Mouse (Mus musculus) lung, embryonic 14.5 days (tissue): Measurements from ENCODE around the gene Suz12. TPM values are rescaled to one million over a fixed set of nuclear protein-coding genes. Genes with fewer than 3 reads are reported as not detected.
"Not testable (repeated sequence)": the region's sequence is repeated elsewhere in the genome, so short reads cannot be mapped to it uniquely, and the experiment has no call there.

Experiments
- ATAC-seq: fragments of 200-750 bp; cut with Nextera tagmentation; 2 replicates; pipeline ENCODE4 v1.8.0; 2017; ENCODE audit warnings: mild to moderate bottlenecking, moderate TSS enrichment, moderate library complexity; ENCODE audit not compliant: insufficient read depth
- DNase-seq: peaks from one replicate; pipeline ENCODE4 v3.0.0-alpha.2; 2015
- H3K27ac ChIP-seq: fragments of 300-500 bp; sonication (generic); 2 replicates; pipeline ENCODE4 v1.5.1; 2014; ENCODE audit warnings: low read depth, mild to moderate bottlenecking, moderate library complexity
- H3K27me3 ChIP-seq: fragments of 300-500 bp; sonication (generic); 2 replicates; pipeline ENCODE4 v1.6.1; 2014; ENCODE audit warnings: low read length, control low read depth; ENCODE audit not compliant: insufficient read depth
- H3K36me3 ChIP-seq: fragments of 300-500 bp; sonication (generic); 2 replicates; pipeline ENCODE4 v1.6.1; 2014; ENCODE audit warnings: control low read depth; ENCODE audit not compliant: insufficient read depth
- H3K4me1 ChIP-seq: fragments of 300-500 bp; sonication (generic); 2 replicates; pipeline ENCODE4 v1.6.1; 2014; ENCODE audit warnings: antibody characterized with exemption, control low read depth; ENCODE audit not compliant: insufficient read depth
- H3K4me2 ChIP-seq: fragments of 300-500 bp; sonication (generic); 2 replicates; pipeline ENCODE4 v1.6.1; 2014; ENCODE audit warnings: mild to moderate bottlenecking
- H3K4me3 ChIP-seq: fragments of 300-500 bp; sonication (generic); 2 replicates; pipeline ENCODE4 v1.5.1; 2014; ENCODE audit warnings: low read depth, low read length
- H3K9ac ChIP-seq: fragments of 300-500 bp; sonication (generic); 2 replicates; pipeline ENCODE4 v1.6.1; 2014
- H3K9me3 ChIP-seq: fragments of 300-500 bp; sonication (generic); 2 replicates; pipeline ENCODE4 v1.6.1; 2016; ENCODE audit warnings: low read depth, low read length, control low read depth
- CTCF ChIP-seq: IDR thresholded peaks from 2 replicates; pipeline ENCODE4 v1.5.1; 2016; ENCODE audit warnings: antibody characterized with exemption, low read depth
- WGBS: fragments of 180-500 bp; shearing (Covaris S2); extraction: QIAGEN DNeasy Blood & Tissue Kit; methylation state at CpG from one replicate; pipeline ENCODE4 v1.1.7; 2014; 5-methylcytosine and 5-hydroxymethylcytosine counted together
- polyA plus RNA-seq: library from polyadenylated mRNA; unstranded; fragments of >200 nt; fragmentation: Nextera tagmentation; extraction: Ambion mirVana; gene quantifications from 2 replicates; pipeline ENCODE4 v1.2.1, GENCODE M21; 2014

Suz12 gene
- polyA plus RNA-seq, 1 experiment from 2014 or later, result 29.5 TPM

DNA sequence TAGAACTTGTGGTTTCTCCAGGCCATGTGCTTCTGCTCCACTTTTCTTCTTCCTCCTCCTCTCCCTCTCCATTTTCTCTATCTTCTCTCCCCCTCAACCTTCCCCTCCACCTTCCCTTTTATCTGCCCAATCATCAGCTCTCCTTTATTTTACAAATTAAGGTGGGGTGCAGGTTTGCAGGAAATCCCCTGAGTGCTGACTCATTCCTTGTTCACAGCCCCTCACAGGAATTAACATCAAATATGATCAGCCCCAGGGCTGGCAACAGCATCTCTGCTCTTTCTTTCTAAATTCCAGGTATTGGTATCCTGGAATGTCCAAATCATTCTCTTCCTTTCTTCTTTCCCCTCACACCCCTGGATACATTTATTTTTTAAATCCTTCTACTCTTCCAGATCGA is 16.7 kb upstream of the Suz12 start:
- ATAC-seq (no peak), DNase-seq (no peak)
- 90% methylated on average over 1 of the region's 1 CpGs for WGBS
- H3K4me3 ChIP-seq, result no peak overlapping the region
- peaks cover 3% of the 10 kb centered on the region for H3K4me1 ChIP-seq
- no peak overlapping the region for H3K9ac ChIP-seq
- no peaks in the 10 kb centered on the region for H3K36me3 ChIP-seq
- H3K27ac ChIP-seq, result no peak overlapping the region
- H3K27me3 ChIP-seq, result peaks cover 28% of the 10 kb centered on the region
- no peak overlapping the region for H3K4me2 ChIP-seq
- no peak for TF ChIP-seq CTCF
- no peaks in the 10 kb centered on the region for H3K9me3 ChIP-seq

DNA sequence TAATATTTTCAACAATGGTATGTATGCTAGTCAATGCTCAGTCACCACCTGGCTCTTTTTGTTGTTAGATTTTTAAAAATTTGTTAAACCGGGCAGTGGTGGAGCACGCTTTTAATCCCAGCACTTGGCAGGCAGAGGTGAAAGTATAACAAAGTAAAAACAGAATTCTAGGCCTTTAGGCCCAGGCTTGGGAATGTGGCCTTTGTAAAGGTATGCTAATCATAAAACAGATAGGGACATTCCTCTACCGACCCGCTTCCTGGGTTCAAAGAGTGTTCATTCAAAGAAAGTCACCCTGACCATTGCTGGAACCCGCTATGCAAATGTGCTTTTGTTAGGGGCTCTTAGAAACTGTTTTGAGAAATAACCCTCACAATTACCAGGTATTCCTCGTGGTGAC is 16.3 kb upstream of the Suz12 start:
- not testable (repeated sequence) for H3K4me2 ChIP-seq, DNase-seq, H3K9ac ChIP-seq, ATAC-seq, H3K36me3 ChIP-seq, H3K9me3 ChIP-seq, H3K4me1 ChIP-seq, H3K27ac ChIP-seq, H3K4me3 ChIP-seq
- WGBS, result 81% methylated on average over 6 of the region's 6 CpGs
- peaks cover 28% of the 10 kb centered on the region for H3K27me3 ChIP-seq

- not testable (repeated sequence) for H3K9me3 ChIP-seq, H3K9ac ChIP-seq, H3K4me3 ChIP-seq, ATAC-seq, H3K27ac ChIP-seq, H3K36me3 ChIP-seq, H3K4me1 ChIP-seq, DNase-seq, H3K4me2 ChIP-seq
- WGBS, result 94% methylated on average over 14 of the region's 14 CpGs
- H3K27me3 ChIP-seq, result peaks cover 28% of the 10 kb centered on the region
Observed at GRCm38 (mm10) chr11:79977061-79977460, 15.8 kb upstream of the Suz12 start.

- H3K9ac ChIP-seq, H3K4me1 ChIP-seq, H3K4me2 ChIP-seq, DNase-seq, H3K4me3 ChIP-seq, H3K9me3 ChIP-seq, H3K36me3 ChIP-seq, H3K27ac ChIP-seq, ATAC-seq: not testable (repeated sequence)
- WGBS, result 82% methylated on average over 4 of the region's 4 CpGs
- peaks cover 28% of the 10 kb centered on the region for H3K27me3 ChIP-seq
Observed at GRCm38 (mm10) chr11:79977747-79978146, 15.2 kb upstream of the Suz12 start.

GRCm38 (mm10) chr11:79986886-79987285 is 6.0 kb upstream of the Suz12 start:
- no peaks in the 10 kb centered on the region for H3K9me3 ChIP-seq
- DNase-seq, result no peak
- no peaks in the 10 kb centered on the region for H3K27me3 ChIP-seq
- no peak overlapping the region for H3K9ac ChIP-seq
- H3K36me3 ChIP-seq, result no peaks in the 10 kb centered on the region
- TF ChIP-seq CTCF, result no peak
- no peak overlapping the region for H3K4me2 ChIP-seq
- ATAC-seq, result no peak
- no peaks in the 10 kb centered on the region for H3K4me1 ChIP-seq
- 51% methylated on average over 4 of the region's 4 CpGs for WGBS
- H3K4me3 ChIP-seq, result no peak overlapping the region
- H3K27ac ChIP-seq, result no peak overlapping the region

DNA sequence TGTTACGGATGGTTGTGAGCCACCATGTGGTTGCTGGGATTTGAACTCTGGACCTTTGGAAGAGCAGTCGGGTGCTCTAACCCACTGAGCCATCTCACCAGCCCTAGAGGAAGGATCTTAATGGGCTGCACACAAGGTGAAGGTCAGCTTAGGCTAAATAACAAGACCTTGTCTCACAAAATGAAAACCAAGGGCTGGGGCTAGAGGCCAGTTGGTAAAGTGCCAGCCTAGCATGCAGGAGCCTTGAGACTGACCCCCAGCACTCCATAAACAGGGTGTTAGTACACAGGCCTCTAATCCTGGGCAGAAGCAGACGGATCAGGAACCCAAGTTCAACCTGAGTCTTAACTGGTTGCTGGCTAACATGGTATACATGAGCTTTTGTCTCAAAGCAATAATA is 5.0 kb upstream of the Suz12 start:
- ATAC-seq (no peak), DNase-seq (no peak)
- no peaks in the 10 kb centered on the region for H3K4me1 ChIP-seq
- no peaks in the 10 kb centered on the region for H3K9me3 ChIP-seq
- H3K9ac ChIP-seq, result no peak overlapping the region
- no peak overlapping the region for H3K4me3 ChIP-seq
- no peak overlapping the region for H3K27ac ChIP-seq
- no peak overlapping the region for H3K4me2 ChIP-seq
- no peaks in the 10 kb centered on the region for H3K36me3 ChIP-seq
- 73% methylated on average over 3 of the region's 3 CpGs for WGBS
- no peak for TF ChIP-seq CTCF
- no peaks in the 10 kb centered on the region for H3K27me3 ChIP-seq

DNA sequence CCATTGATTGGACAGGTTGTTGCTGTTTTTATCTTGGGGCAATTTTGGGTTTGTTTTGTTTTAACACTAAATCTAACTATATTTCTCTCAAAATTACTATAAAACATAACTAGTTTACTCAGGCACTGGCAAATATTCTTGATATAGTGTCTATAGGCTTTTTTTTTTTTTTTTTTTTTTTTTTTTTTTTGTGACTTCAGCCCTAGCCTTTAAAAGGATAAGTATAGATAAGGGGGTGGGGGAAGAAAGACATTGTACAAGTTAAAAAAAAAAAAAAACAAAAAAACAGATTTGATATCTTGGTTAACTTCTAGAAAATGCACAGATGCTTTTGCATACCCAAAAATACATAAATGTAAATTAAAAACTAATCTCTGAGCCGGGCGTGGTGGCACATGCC is 2.8 kb upstream of the Suz12 start:
- TF ChIP-seq CTCF, result no peak
- DNase-seq (no peak), ATAC-seq (no peak)
- H3K9ac ChIP-seq, result no peak overlapping the region
- H3K4me2 ChIP-seq, result no peak overlapping the region
- no peaks in the 10 kb centered on the region for H3K36me3 ChIP-seq
- no peaks in the 10 kb centered on the region for H3K27me3 ChIP-seq
- H3K4me1 ChIP-seq, result no peaks in the 10 kb centered on the region
- H3K4me3 ChIP-seq, result no peak overlapping the region
- no peaks in the 10 kb centered on the region for H3K9me3 ChIP-seq
- WGBS, result 85% methylated on average over 2 of the region's 2 CpGs
- H3K27ac ChIP-seq, result no peak overlapping the region

GRCm38 (mm10) chr11:79991600-79991999 is 1.3 kb upstream of the Suz12 start:
- DNase-seq (no peak), ATAC-seq (no peak)
- Histone ChIP-seq H3K9me3 (no peaks in the 10 kb centered on the region), H3K9ac (no peak overlapping the region), H3K4me1 (no peaks in the 10 kb centered on the region), H3K27me3 (no peaks in the 10 kb centered on the region), H3K4me3 (no peak overlapping the region), H3K36me3 (peaks cover 7% of the 10 kb centered on the region; the same call in 1 of the 2 replicates), H3K27ac (no peak overlapping the region), H3K4me2 (no peak overlapping the region)
- TF ChIP-seq CTCF, result no peak
- WGBS, result 94% methylated on average over 5 of the region's 5 CpGs
